Mouse (Mus musculus) C2C12 (cell line): Measurements from ENCODE around the gene Wdr91.

Experiments used
- CEBPB ChIP-seq: IDR thresholded peaks from one replicate; pipeline ENCODE4 v1.6.1; 2011; ENCODE audit warnings: low read depth, mild to moderate bottlenecking, control low read depth, moderate library complexity
- CTCF ChIP-seq: IDR thresholded peaks from one replicate; pipeline ENCODE4 v1.5.1; 2011; ENCODE audit not compliant: control insufficient read depth, insufficient read depth, insufficient read length
- MAX ChIP-seq: IDR thresholded peaks from one replicate; pipeline ENCODE4 v1.6.1; 2011; ENCODE audit warnings: mild to moderate bottlenecking, control low read depth
- MYOD1 ChIP-seq: IDR thresholded peaks from one replicate; pipeline ENCODE4 v1.6.1; 2011; ENCODE audit warnings: low read depth; ENCODE audit not compliant: control insufficient read depth, insufficient read length

DNA sequence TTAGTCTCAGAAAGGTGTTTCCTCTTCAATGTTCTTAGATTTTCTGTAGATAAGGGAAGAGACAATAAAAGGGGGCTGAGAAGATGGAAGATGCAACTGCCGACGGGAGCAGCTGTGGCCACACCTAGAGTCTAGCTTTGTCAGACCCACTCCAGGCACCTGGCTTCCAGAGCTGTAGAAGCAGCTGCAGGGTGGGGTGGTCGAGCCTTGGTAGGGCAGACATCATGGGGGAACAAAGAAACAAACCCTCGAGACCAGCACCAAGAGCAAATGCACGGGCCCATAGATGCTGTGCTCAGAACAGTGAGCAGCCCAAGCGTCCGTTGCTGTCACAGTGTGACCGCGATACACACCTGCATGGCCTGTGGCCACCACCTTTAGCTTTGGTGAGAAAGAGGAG is 31.8 kb upstream of the Wdr91 start:
- TF ChIP-seq CTCF (no peak), MYOD1 (no peak), MAX (no peak), CEBPB (no peak)
